Mouse (Mus musculus) cerebellum, adult 2 months (tissue): ENCODE measurements around the gene Nobox. TPM values are rescaled to one million over a fixed set of nuclear protein-coding genes. Genes with fewer than 3 reads are reported as not detected.
A peak's percentile ranks its signal among the peaks of the same experiment; 100 is the strongest.

Experiments
- DNase-seq, 2 experiments: peaks; one replicate each; pipeline ENCODE4 v3.0.0; 2021
- H3K27ac ChIP-seq: fragments of 200-500 bp; 2 replicates; pipeline ENCODE4 v1.5.1; 2012; ENCODE audit warnings: low read length, control low read depth, inconsistent platforms; ENCODE audit not compliant: insufficient read depth
- H3K27me3 ChIP-seq: fragments of 200-500 bp; 2 replicates; pipeline ENCODE4 v1.6.1; 2012; ENCODE audit warnings: inconsistent platforms, mild to moderate bottlenecking, low read length, moderate library complexity; ENCODE audit not compliant: control insufficient read depth, insufficient read depth
- H3K4me1 ChIP-seq: fragments of 200-500 bp; 2 replicates; pipeline ENCODE4 v1.6.1; 2011; ENCODE audit warnings: low read length; ENCODE audit not compliant: control insufficient read depth, insufficient read depth
- H3K4me3 ChIP-seq: fragments of 200-500 bp; replicated peaks from 2 replicates; pipeline ENCODE3; 2011; ENCODE audit warnings: mild to moderate bottlenecking, low read depth, low read length, control low read depth; ENCODE audit not compliant: insufficient read depth
- CTCF ChIP-seq: fragments of 200-500 bp; IDR thresholded peaks from 2 replicates; pipeline ENCODE4 v1.5.1; 2011; ENCODE audit warnings: low read depth, mild to moderate bottlenecking, control low read depth, low read length, moderate library complexity, borderline replicate concordance; ENCODE audit not compliant: insufficient read depth
- POLR2A ChIP-seq: fragments of 200-500 bp; IDR thresholded peaks from 2 replicates; pipeline ENCODE4 v1.6.1; 2011; ENCODE audit warnings: low read length, control low read depth, borderline replicate concordance; ENCODE audit not compliant: insufficient read depth
- WGBS: fragments of 180-500 bp; shearing (Covaris S2); methylation state at CpG from one replicate; pipeline ENCODE4 v1.1.7; 2018; 5-methylcytosine and 5-hydroxymethylcytosine counted together
- polyA plus RNA-seq: library from polyadenylated mRNA; depleted of rRNA; stranded (reverse); fragments of >200 nt; gene quantifications from 2 replicates; pipeline ENCODE4 v1.2.3, GENCODE M21; 2012

Nobox gene
- polyA plus RNA-seq, 1 experiment: 0.10 TPM

GRCm38 (mm10) chr6:43337491-43337961 is 28.2 kb upstream of the Nobox start:
- DNase-seq: peak; percentile 71 to 92
- WGBS: 2% methylated on average over 10 of the region's 10 CpGs
- H3K27ac ChIP-seq: peak overlapping the region; percentile 89

GRCm38 (mm10) chr6:43335619-43336234 is 26.4 kb upstream of the Nobox start:
- 84% methylated on average over 3 of the region's 3 CpGs for WGBS
- TF ChIP-seq CTCF (no peak), POLR2A (no peak)
- H3K27me3 ChIP-seq: no peaks in the 10 kb centered on the region
- peak in 1 of 2 experiments; percentile 17 for DNase-seq
- H3K4me3 ChIP-seq: no peak overlapping the region
- H3K4me1 ChIP-seq: peaks cover 26% of the 10 kb centered on the region; the same call in 1 of the 2 replicates
- no peak overlapping the region for H3K27ac ChIP-seq

More at GRCm38 (mm10) chr6:43337491-43337961, 28.2 kb upstream of the Nobox start:
- TF ChIP-seq CTCF (no peak), POLR2A (no peak)
- Histone ChIP-seq H3K4me1 (peaks cover 25% of the 10 kb centered on the region; the same call in 1 of the 2 replicates), H3K27me3 (no peaks in the 10 kb centered on the region), H3K4me3 (no peak overlapping the region)

- Histone ChIP-seq H3K27me3 (no peaks in the 10 kb centered on the region), H3K27ac (peak overlapping the region; percentile 69), H3K4me1 (peaks cover 26% of the 10 kb centered on the region; the same call in 1 of the 2 replicates), H3K4me3 (no peak overlapping the region)
- TF ChIP-seq POLR2A (no peak), CTCF (no peak)
- peak; percentile 88 to 95 for DNase-seq
- 3% methylated on average over 4 of the region's 4 CpGs for WGBS
These were observed 24.1 kb upstream of the Nobox start for GRCm38 (mm10) chr6:43333479-43333878.

- TF ChIP-seq POLR2A (no peak), CTCF (no peak)
- 66% methylated on average over 8 of the region's 8 CpGs for WGBS
- no peak overlapping the region for H3K27ac ChIP-seq
- no peak for DNase-seq
- no peak overlapping the region for H3K4me3 ChIP-seq
- H3K4me1 ChIP-seq: no peaks in the 10 kb centered on the region
- no peaks in the 10 kb centered on the region for H3K27me3 ChIP-seq
These were observed 3.8 kb upstream of the Nobox start for GRCm38 (mm10) chr6:43312961-43313656.

- Histone ChIP-seq H3K4me1 (no peaks in the 10 kb centered on the region), H3K4me3 (no peak overlapping the region), H3K27me3 (no peaks in the 10 kb centered on the region), H3K27ac (no peak overlapping the region)
- DNase-seq: no peak
- TF ChIP-seq CTCF (no peak), POLR2A (no peak)
These were observed 3.2 kb upstream of the Nobox start for GRCm38 (mm10) chr6:43312546-43312945.

GRCm38 (mm10) chr6:43310071-43310470 is 717 bp upstream of the Nobox start:
- 70% methylated on average over 6 of the region's 6 CpGs for WGBS
- H3K27ac ChIP-seq: no peak overlapping the region
- no peak overlapping the region for H3K4me3 ChIP-seq
- DNase-seq: no peak
- TF ChIP-seq CTCF (no peak), POLR2A (no peak)
- no peaks in the 10 kb centered on the region for H3K4me1 ChIP-seq
- H3K27me3 ChIP-seq: no peaks in the 10 kb centered on the region

GRCm38 (mm10) chr6:43297508-43297850 is 11.9 kb downstream of the Nobox start:
- peak in 1 of 2 experiments; percentile 32 for DNase-seq
- WGBS: 28% methylated on average over 2 of the region's 2 CpGs
- Histone ChIP-seq H3K4me1 (peaks cover 15% of the 10 kb centered on the region; the same call in 1 of the 2 replicates), H3K27ac (no peak overlapping the region), H3K4me3 (no peak overlapping the region), H3K27me3 (no peaks in the 10 kb centered on the region)
- TF ChIP-seq POLR2A (no peak), CTCF (no peak)
